Mouse (Mus musculus) kidney, adult 2 months (tissue): ENCODE measurements around the gene Eif1.

ENCODE experiments used
- CTCF ChIP-seq: fragments of 200-500 bp; conservative IDR thresholded peaks from 2 replicates; pipeline ENCODE4 v1.5.1; 2011; ENCODE audit warnings: low read depth, mild to moderate bottlenecking, control low read depth, low read length, moderate library complexity, mixed read lengths; ENCODE audit not compliant: insufficient read depth, insufficient read length
- POLR2A ChIP-seq: fragments of 200-500 bp; IDR thresholded peaks from one replicate; pipeline ENCODE4 v1.6.1; 2011; ENCODE audit warnings: low read depth, low read length, control low read depth

- TF ChIP-seq CTCF (no peak), POLR2A (no peak)
These were observed 45.0 kb upstream of the Eif1 start for GRCm38 (mm10) chr11:100274719-100275118.
